Mouse (Mus musculus): ENCODE data around the gene Mup8.
"Not testable (repeated sequence)": the region's sequence is repeated elsewhere in the genome, so short reads cannot be mapped to it uniquely, and the experiment has no call there.

Gene Mup8

GRCm38 (mm10) chr4:60222499-60222898 lies at the start of gene Mup8:
Gene Mup8, minus strand, starts transcription at chr4:60222599.
- not testable (repeated sequence) for DNase-seq (ENCODE audit: low read depth, low spot score)

GRCm38 (mm10) chr4:60265977-60266770 lies 43.8 kb upstream of the Mup8 start:
- not testable (repeated sequence) for DNase-seq (ENCODE audit: low read depth, low spot score)

GRCm38 (mm10) chr4:60262706-60263105 lies 40.3 kb upstream of the Mup8 start:
- not testable (repeated sequence) for DNase-seq (ENCODE audit: low read depth, low spot score)
